In genomic region chr8:80738046-80738387, GRCm38 (mm10) we compare ENCODE assay signal across 8 mouse cellular contexts. TPM values are rescaled to one million over a fixed set of nuclear protein-coding genes. Genes with fewer than 3 reads are reported as not detected.
A peak's percentile ranks its signal among the peaks of the same experiment; 100 is the strongest.
DNase-seq lines count a peak whose midpoint lies in the region; ATAC-seq lines count a peak whose summit lies in the region.

No protein-coding gene starts in this region.

- H3K4me2 ChIP-seq in embryonic facial prominence, embryonic 14.5 days (ENCODE audit: low read depth, low read length), result peak overlapping the region; percentile 64
- peak overlapping the region; percentile 89 for H3K4me2 ChIP-seq in liver, embryonic 15.5 days

- peak overlapping the region; percentile 95 for H3K4me3 ChIP-seq in embryonic facial prominence, embryonic 14.5 days (ENCODE audit: low read depth, low read length)
- peak overlapping the region; percentile 88 for H3K4me3 ChIP-seq in liver, embryonic 15.5 days (replicated peaks)

- H3K36me3 ChIP-seq in embryonic facial prominence, embryonic 14.5 days (ENCODE audit: control insufficient read depth, insufficient read depth, low read length), result peaks cover 22% of the 10 kb centered on the region
- peaks cover 26% of the 10 kb centered on the region for H3K36me3 ChIP-seq in liver, embryonic 15.5 days (replicated peaks)

- peak; percentile 3 for DNase-seq in ovary, adult 18-20 months (ENCODE audit: low spot score)
- no peak for DNase-seq in ovary, postnatal 14 days (ENCODE audit: low spot score)
- no peak for DNase-seq in embryonic facial prominence, embryonic 14.5 days (ENCODE audit: low spot score)
- peak; percentile 42 to 45 for DNase-seq in heart, postnatal 14 days
- DNase-seq in testis, postnatal 10 days (ENCODE audit: low spot score), result peak; percentile 55
- DNase-seq in layer of hippocampus, postnatal 14 days (ENCODE audit: low spot score in 2 of 2), result no peak
- DNase-seq in embryo, embryonic 11 days, result no peak

- H3K27ac ChIP-seq in embryonic facial prominence, embryonic 14.5 days (replicated peaks; ENCODE audit: low read depth, low read length), result peak overlapping the region; percentile 99
- peak overlapping the region; percentile 97 for H3K27ac ChIP-seq in liver, embryonic 15.5 days (replicated peaks)

- intact Hi-C loops in heart, postnatal 14 days (cut with DNase I), result no loop called here

- no peak for ATAC-seq in embryonic facial prominence, embryonic 14.5 days (ENCODE audit: low read depth)
- no peak for ATAC-seq in liver, embryonic 15.5 days (ENCODE audit: insufficient read depth)

- no peaks in the 10 kb centered on the region for H3K9me3 ChIP-seq in embryonic facial prominence, embryonic 14.5 days (ENCODE audit: control insufficient read depth, low read length)
- no peaks in the 10 kb centered on the region for H3K9me3 ChIP-seq in liver, embryonic 15.5 days (replicated peaks)

- no peaks in the 10 kb centered on the region for H3K27me3 ChIP-seq in embryonic facial prominence, embryonic 14.5 days (replicated peaks; ENCODE audit: control insufficient read depth, insufficient read depth, low read length)
- H3K27me3 ChIP-seq in liver, embryonic 15.5 days, result no peaks in the 10 kb centered on the region

- peak overlapping the region; percentile 97 for H3K9ac ChIP-seq in embryonic facial prominence, embryonic 14.5 days (ENCODE audit: low read depth, low read length)
- peak overlapping the region; percentile 95 for H3K9ac ChIP-seq in liver, embryonic 15.5 days

- H3K4me1 ChIP-seq in embryonic facial prominence, embryonic 14.5 days (ENCODE audit: control insufficient read depth, insufficient read depth, low read length), result peaks cover 6% of the 10 kb centered on the region
- peaks cover 27% of the 10 kb centered on the region for H3K4me1 ChIP-seq in liver, embryonic 15.5 days (replicated peaks)

- 1% methylated on average over 5 of the region's 5 CpGs for WGBS in embryonic facial prominence, embryonic 14.5 days
- WGBS in liver, embryonic 15.5 days (ENCODE audit: insufficient replicate concordance), result 4% methylated on average over 5 of the region's 5 CpGs

RNA-seq across cellular contexts. Expression of gene Smarca5, which starts 1.3 kb away (rescaled TPM):
- 77.3 and 81.6 TPM in 2 replicates for polyA plus RNA-seq in embryonic facial prominence, embryonic 14.5 days (2014; fragmentation: Nextera tagmentation; extraction: Ambion mirVana)
- total RNA-seq in heart, postnatal 14 days (2021), result 10 to 100 TPM; 39.8 to 41.2 TPM
- polyA plus RNA-seq in liver, embryonic 15.5 days (2015; fragmentation: Nextera tagmentation; extraction: Ambion mirVana), result 41.0 and 46.0 TPM in 2 replicates
- total RNA-seq in layer of hippocampus, postnatal 14 days (2021), result 10 to 100 TPM; 53.6 to 57.3 TPM

Comparison
In these comparisons a context has a peak if more than half of its experiments do, and no peak if none do; other contexts are left out.
1. DNase-seq: peak in ovary, adult 18-20 months (single experiment), heart, postnatal 14 days (2 of 2) and testis, postnatal 10 days (single experiment); none in ovary, postnatal 14 days (single experiment), embryonic facial prominence, embryonic 14.5 days (single experiment), layer of hippocampus, postnatal 14 days (0 of 2) and embryo, embryonic 11 days (single experiment).